Comparison of ENCODE assay signal across 26 mouse cellular contexts in genomic region chr7:109154331-109154730, GRCm38 (mm10). TPM values are rescaled to one million over a fixed set of nuclear protein-coding genes. Genes with fewer than 3 reads are reported as not detected.
DNase-seq lines count a peak whose midpoint lies in the region; ATAC-seq and TF ChIP-seq lines count a peak whose summit lies in the region.
"Had no signal": no experiment of that assay in that cellular context is flagged by ENCODE, and none has a peak within 500 bp of the region (broad histone marks: within the 10 kb centered on the region; RNA-seq: fewer than 3 reads in every experiment).

No protein-coding gene starts in this region.

- 0 out of 2 replicates have a peak overlapping the region, but pooled peaks have one; percentile 5 for H3K27ac ChIP-seq in forebrain, embryonic 12.5 days
- no peak overlapping the region for H3K27ac ChIP-seq in forebrain, postnatal 0 days (ENCODE audit: low read depth, low read length)
- H3K27ac ChIP-seq in kidney, embryonic 14.5 days (ENCODE audit: low read depth, low read length), result no peak overlapping the region
- no peak overlapping the region for H3K27ac ChIP-seq in midbrain, postnatal 0 days (ENCODE audit: low read depth, low read length)
- H3K27ac ChIP-seq in midbrain, embryonic 16.5 days (ENCODE audit: low read length), result no peak overlapping the region
- H3K27ac ChIP-seq: embryonic facial prominence, embryonic 10.5 days; embryonic facial prominence, embryonic 13.5 days; forebrain, embryonic 15.5 days; heart, embryonic 15.5 days; hindbrain, embryonic 15.5 days had no signal

- H3K4me2 ChIP-seq in forebrain, embryonic 12.5 days, result no peak overlapping the region
- no peak overlapping the region for H3K4me2 ChIP-seq in forebrain, postnatal 0 days (ENCODE audit: low read depth)
- no peak overlapping the region for H3K4me2 ChIP-seq in kidney, embryonic 14.5 days (replicated peaks; ENCODE audit: low read depth, low read length)
- H3K4me2 ChIP-seq in midbrain, postnatal 0 days (ENCODE audit: low read depth, low read length, poor library complexity, severe bottlenecking), result no peak overlapping the region
- no peak overlapping the region for H3K4me2 ChIP-seq in midbrain, embryonic 16.5 days (ENCODE audit: low read length)
- H3K4me2 ChIP-seq: embryonic facial prominence, embryonic 13.5 days; forebrain, embryonic 15.5 days; heart, embryonic 12.5 days; heart, embryonic 15.5 days; hindbrain, embryonic 15.5 days had no signal

- no peak for DNase-seq in forebrain, postnatal 0 days
- no peak for DNase-seq in kidney, adult 18-20 months
- DNase-seq in midbrain, postnatal 0 days (ENCODE audit: low spot score), result no peak
- no peak for DNase-seq in retina, postnatal 1 day
- DNase-seq: adrenal gland, adult 2 months; adrenal gland, postnatal 14 days; B cell, adult 2 months; cerebellum, adult 11-12 months; cerebellum, adult 8-10 months; cerebellum, postnatal 36 days; embryo, embryonic 11 days; gastrocnemius, postnatal 25 days; heart, adult 18-20 months; heart, postnatal 10 days; heart, postnatal 36 days had no signal

- no peaks in the 10 kb centered on the region for H3K9me3 ChIP-seq in forebrain, embryonic 12.5 days
- H3K9me3 ChIP-seq in forebrain, postnatal 0 days (ENCODE audit: low read length), result no peaks in the 10 kb centered on the region
- no peaks in the 10 kb centered on the region for H3K9me3 ChIP-seq in kidney, embryonic 14.5 days (ENCODE audit: control insufficient read depth, low read length)
- no peaks in the 10 kb centered on the region for H3K9me3 ChIP-seq in midbrain, postnatal 0 days (ENCODE audit: low read length)
- no peaks in the 10 kb centered on the region for H3K9me3 ChIP-seq in midbrain, embryonic 16.5 days (replicated peaks; ENCODE audit: control insufficient read depth, low read length, poor library complexity, severe bottlenecking)
- H3K9me3 ChIP-seq: embryonic facial prominence, embryonic 10.5 days; embryonic facial prominence, embryonic 13.5 days; forebrain, embryonic 15.5 days; G1E; heart, embryonic 12.5 days; heart, embryonic 15.5 days; hindbrain, embryonic 15.5 days had no signal

- no peak overlapping the region for H3K4me3 ChIP-seq in forebrain, embryonic 12.5 days (replicated peaks)
- no peak overlapping the region for H3K4me3 ChIP-seq in forebrain, postnatal 0 days (ENCODE audit: low read depth, low read length)
- no peak overlapping the region for H3K4me3 ChIP-seq in kidney, embryonic 14.5 days (ENCODE audit: low read length)
- no peak overlapping the region for H3K4me3 ChIP-seq in midbrain, postnatal 0 days (ENCODE audit: low read depth, low read length)
- no peak overlapping the region for H3K4me3 ChIP-seq in midbrain, embryonic 16.5 days (ENCODE audit: low read depth, low read length)
- H3K4me3 ChIP-seq: embryonic facial prominence, embryonic 10.5 days; embryonic facial prominence, embryonic 13.5 days; erythroblast, embryonic 14.5 days; forebrain, embryonic 15.5 days; heart, embryonic 12.5 days; heart, embryonic 15.5 days; hindbrain, embryonic 15.5 days had no signal

- H3K27me3 ChIP-seq in forebrain, embryonic 12.5 days, result peaks cover 68% of the 10 kb centered on the region
- no peaks in the 10 kb centered on the region for H3K27me3 ChIP-seq in forebrain, postnatal 0 days (ENCODE audit: insufficient read depth, low read length)
- H3K27me3 ChIP-seq in kidney, embryonic 14.5 days (ENCODE audit: control insufficient read depth, insufficient read depth, low read length), result no peaks in the 10 kb centered on the region
- no peaks in the 10 kb centered on the region for H3K27me3 ChIP-seq in midbrain, postnatal 0 days (ENCODE audit: insufficient read depth, low read length)
- H3K27me3 ChIP-seq in midbrain, embryonic 16.5 days (ENCODE audit: control insufficient read depth, insufficient read depth, low read depth, low read length), result no peaks in the 10 kb centered on the region
- H3K27me3 ChIP-seq: embryonic facial prominence, embryonic 13.5 days; forebrain, embryonic 15.5 days; heart, embryonic 15.5 days had no signal

- H3K9ac ChIP-seq in forebrain, embryonic 12.5 days, result no peak overlapping the region
- no peak overlapping the region for H3K9ac ChIP-seq in forebrain, postnatal 0 days
- no peak overlapping the region for H3K9ac ChIP-seq in kidney, embryonic 14.5 days (ENCODE audit: low read depth, low read length)
- 0 out of 2 replicates have a peak overlapping the region, but pooled peaks have one; percentile 29 for H3K9ac ChIP-seq in midbrain, postnatal 0 days (replicated peaks; ENCODE audit: low read length, poor library complexity, severe bottlenecking)
- no peak overlapping the region for H3K9ac ChIP-seq in midbrain, embryonic 16.5 days (ENCODE audit: low read depth, low read length)
- H3K9ac ChIP-seq: embryonic facial prominence, embryonic 13.5 days; forebrain, embryonic 15.5 days; heart, embryonic 12.5 days; heart, embryonic 15.5 days; hindbrain, embryonic 15.5 days had no signal

- H3K4me1 ChIP-seq in forebrain, embryonic 12.5 days, result peaks cover 44% of the 10 kb centered on the region
- H3K4me1 ChIP-seq in forebrain, postnatal 0 days (ENCODE audit: insufficient read depth), result no peaks in the 10 kb centered on the region
- H3K4me1 ChIP-seq in kidney, embryonic 14.5 days (ENCODE audit: control insufficient read depth, insufficient read depth, low read length), result 0 out of 2 replicates have a peak, but pooled peaks cover 8% of the 10 kb centered on the region
- no peaks in the 10 kb centered on the region for H3K4me1 ChIP-seq in midbrain, postnatal 0 days (ENCODE audit: insufficient read depth, low read length)
- H3K4me1 ChIP-seq in midbrain, embryonic 16.5 days (ENCODE audit: control insufficient read depth, insufficient read depth, low read length), result peaks cover 3% of the 10 kb centered on the region
- H3K4me1 ChIP-seq: embryonic facial prominence, embryonic 13.5 days; heart, embryonic 12.5 days; heart, embryonic 15.5 days had no signal

- 46% methylated on average over 11 of the region's 11 CpGs for WGBS in forebrain, embryonic 12.5 days
- WGBS in forebrain, postnatal 0 days, result 45% methylated on average over 11 of the region's 11 CpGs
- 46% methylated on average over 11 of the region's 11 CpGs for WGBS in kidney, embryonic 14.5 days
- 53% methylated on average over 11 of the region's 11 CpGs for WGBS in midbrain, postnatal 0 days
- 39% methylated on average over 11 of the region's 11 CpGs for WGBS in midbrain, embryonic 16.5 days

- peaks cover 2% of the 10 kb centered on the region; the same call in 1 of the 2 replicates for H3K36me3 ChIP-seq in forebrain, embryonic 12.5 days (replicated peaks)
- H3K36me3 ChIP-seq in forebrain, postnatal 0 days (ENCODE audit: insufficient read depth), result no peaks in the 10 kb centered on the region
- H3K36me3 ChIP-seq in kidney, embryonic 14.5 days (ENCODE audit: control insufficient read depth, insufficient read depth, low read length), result no peaks in the 10 kb centered on the region
- H3K36me3 ChIP-seq in midbrain, postnatal 0 days (ENCODE audit: insufficient read depth, low read length), result no peaks in the 10 kb centered on the region
- H3K36me3 ChIP-seq in midbrain, embryonic 16.5 days (ENCODE audit: control insufficient read depth, insufficient read depth, low read length), result no peaks in the 10 kb centered on the region
- H3K36me3 ChIP-seq: embryonic facial prominence, embryonic 10.5 days; embryonic facial prominence, embryonic 13.5 days; forebrain, embryonic 15.5 days; G1E; heart, embryonic 12.5 days; heart, embryonic 15.5 days; hindbrain, embryonic 15.5 days had no signal

- ATAC-seq in forebrain, embryonic 12.5 days (ENCODE audit: low FRiP score), result no peak
- no peak for ATAC-seq in forebrain, postnatal 0 days
- 0 out of 2 replicates have a peak, but pooled peaks have one; percentile 32 for ATAC-seq in kidney, embryonic 14.5 days (ENCODE audit: low FRiP score, low TSS enrichment)
- no peak for ATAC-seq in midbrain, postnatal 0 days (ENCODE audit: low FRiP score)
- no peak for ATAC-seq in midbrain, embryonic 16.5 days

- TF ChIP-seq CTCF in forebrain, postnatal 0 days (IDR thresholded peaks at IDR 0.05; ENCODE audit: low read depth), result no peak
- no peak for TF ChIP-seq CTCF in midbrain, postnatal 0 days (IDR thresholded peaks at IDR 0.05)

RNA-seq across cellular contexts. Expression of gene Lmo1, which starts 20.7 kb away (rescaled TPM):
- 90.6 and 119 TPM in 2 replicates for polyA plus RNA-seq in forebrain, embryonic 12.5 days (2016; fragmentation: Nextera tagmentation; extraction: Ambion mirVana)
- total RNA-seq in forebrain, postnatal 0 days (2014; rRNA removed), result 59.4 and 75.5 TPM in 2 replicates
- 84.0 and 86.5 TPM in 2 replicates for polyA plus RNA-seq in forebrain, postnatal 0 days (2015; fragmentation: Nextera tagmentation; extraction: Ambion mirVana)
- 7.2 and 7.9 TPM in 2 replicates for polyA plus RNA-seq in kidney, embryonic 14.5 days (2014; fragmentation: Nextera tagmentation; extraction: Ambion mirVana)
- 109 and 117 TPM in 2 replicates for total RNA-seq in midbrain, postnatal 0 days (2014; rRNA removed)
- 109 and 121 TPM in 2 replicates for polyA plus RNA-seq in midbrain, postnatal 0 days (2015; fragmentation: Nextera tagmentation; extraction: Ambion mirVana)
- polyA plus RNA-seq in midbrain, embryonic 16.5 days (2015; fragmentation: Nextera tagmentation; extraction: Ambion mirVana), result 101 and 126 TPM in 2 replicates
- total RNA-seq: G1E had no signal
- polyA plus RNA-seq: erythroblast, embryonic 14.5 days; G1E had no signal
